Mouse (Mus musculus): ENCODE data around the gene Olfr513.

The Olfr513 gene

DNA sequence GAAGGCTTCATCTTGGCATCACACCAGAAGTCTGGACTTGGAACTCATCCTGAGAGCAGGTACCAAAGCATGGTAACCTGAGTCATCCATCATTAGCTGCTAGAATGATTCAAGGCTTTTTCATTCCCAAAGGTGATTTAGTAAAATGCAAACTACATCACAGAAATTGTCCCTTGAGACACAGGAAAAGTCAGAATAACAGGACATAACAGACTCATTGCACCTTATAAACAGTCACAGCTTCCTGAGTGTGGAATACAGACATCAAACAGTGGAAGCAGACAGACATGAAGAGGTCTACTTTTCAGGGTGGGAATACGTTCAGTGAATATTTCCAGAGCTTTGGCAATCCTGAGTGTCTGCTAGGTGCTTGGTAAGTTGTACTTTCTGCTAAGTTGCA lies at the start of gene Olfr513:
Gene Olfr513 (plus strand): TSS at position 301 of the 400 bp plus-strand sequence.
- DNase-seq (ENCODE audit: low spot score in 2 of 2) = no peak

DNA sequence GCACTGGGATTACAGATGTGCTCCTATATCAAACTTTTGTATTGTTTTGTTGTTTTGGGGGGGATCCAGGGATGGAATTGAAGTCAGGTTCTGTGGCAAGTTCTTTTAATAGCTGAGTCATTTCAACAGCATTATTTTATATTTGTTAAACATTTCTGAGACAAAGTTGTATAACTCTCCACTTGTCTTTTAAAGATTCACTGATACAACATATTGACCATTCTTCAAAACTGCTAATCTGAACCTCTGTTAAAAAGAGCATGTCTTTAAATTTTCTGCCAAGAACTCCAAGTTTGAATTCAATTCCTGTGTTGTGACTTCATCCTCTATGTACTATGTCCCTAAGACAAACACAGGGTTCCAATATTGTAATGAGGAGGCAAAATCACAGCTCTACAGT lies 37.8 kb upstream of the Olfr513 start, which contains the start of gene Olfr512:
Gene Olfr512 (plus strand): TSS at position 301 of the 400 bp plus-strand sequence.
- DNase-seq (ENCODE audit: low spot score in 2 of 2) = no peak

GRCm38 (mm10) chr7:108760411-108760810 lies 9.6 kb downstream of the Olfr513 start:
- no peak for DNase-seq (ENCODE audit: low spot score in 2 of 2)

DNA sequence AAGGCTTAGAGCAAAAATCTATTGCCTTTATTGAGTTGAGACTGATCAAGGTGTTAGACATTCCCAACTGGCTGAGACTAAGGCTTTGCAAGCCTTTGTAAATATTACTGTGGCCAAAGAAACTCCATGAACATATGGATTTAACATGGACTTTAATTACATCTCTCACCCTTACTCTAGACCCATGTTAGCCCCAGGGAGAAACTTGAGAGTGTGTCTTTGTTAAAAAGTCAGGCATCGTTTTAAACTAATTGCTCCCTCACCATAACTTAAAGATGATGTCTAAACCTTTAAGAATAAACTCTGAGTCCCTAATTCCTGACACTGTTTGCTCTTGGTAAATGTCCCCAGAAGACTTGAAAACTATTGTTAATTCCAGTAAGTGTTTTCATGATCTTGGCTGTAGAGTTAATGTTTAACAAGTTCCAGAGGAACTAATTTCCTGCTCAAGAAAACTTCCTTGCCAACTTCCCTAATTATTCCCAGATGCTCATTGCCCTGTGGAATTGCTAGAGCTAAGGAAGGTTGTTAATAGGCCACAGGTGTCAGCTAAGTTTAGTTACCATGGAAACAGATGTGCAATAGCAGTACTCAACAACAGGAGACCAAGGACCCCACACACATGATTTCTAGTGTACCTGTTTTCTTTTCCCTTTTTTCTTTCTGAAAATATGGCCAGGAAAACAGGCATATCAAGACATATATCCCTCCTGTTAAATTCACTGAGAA lies 46.6 kb downstream of the Olfr513 start:
- no peak for DNase-seq (ENCODE audit: low spot score in 2 of 2)

All from frontal cortex, postnatal 14 days (tissue).